Mouse (Mus musculus) forebrain, postnatal 0 days (tissue): ENCODE data around the gene Msi2. TPM values are rescaled to one million over a fixed set of nuclear protein-coding genes. Genes with fewer than 3 reads are reported as not detected.
A peak's percentile ranks its signal among the peaks of the same experiment; 100 is the strongest.

ENCODE experiments used
- ATAC-seq: fragments of 200-750 bp; cut with Nextera tagmentation; 2 replicates; pipeline ENCODE4 v1.8.0; 2017; ENCODE audit warnings: mild to moderate bottlenecking, moderate library complexity
- DNase-seq: peaks from one replicate; pipeline ENCODE4 v3.0.0-alpha.2; 2015
- H3K27ac ChIP-seq: fragments of 300-500 bp; sonication (generic); 2 replicates; pipeline ENCODE4 v1.5.1; 2014; ENCODE audit warnings: low read depth, mild to moderate bottlenecking, antibody characterized with exemption, low read length, moderate library complexity, mixed read lengths
- H3K27me3 ChIP-seq: fragments of 300-500 bp; sonication (generic); 2 replicates; pipeline ENCODE4 v1.6.1; 2014; ENCODE audit warnings: mild to moderate bottlenecking, low read length, mixed read lengths; ENCODE audit not compliant: insufficient read depth
- H3K36me3 ChIP-seq: fragments of 300-500 bp; sonication (generic); 2 replicates; pipeline ENCODE4 v1.6.1; 2014; ENCODE audit warnings: mild to moderate bottlenecking, moderate library complexity; ENCODE audit not compliant: insufficient read depth
- H3K4me1 ChIP-seq: fragments of 300-500 bp; sonication (generic); 2 replicates; pipeline ENCODE4 v1.6.1; 2014; ENCODE audit warnings: antibody characterized with exemption; ENCODE audit not compliant: insufficient read depth
- H3K4me2 ChIP-seq: fragments of 300-500 bp; sonication (generic); 2 replicates; pipeline ENCODE4 v1.6.1; 2014; ENCODE audit warnings: low read depth, mild to moderate bottlenecking, moderate library complexity
- H3K4me3 ChIP-seq: fragments of 300-500 bp; sonication (generic); 2 replicates; pipeline ENCODE4 v1.5.1; 2014; ENCODE audit warnings: low read depth, low read length, mixed read lengths
- H3K9ac ChIP-seq: fragments of 300-500 bp; sonication (generic); 2 replicates; pipeline ENCODE4 v1.6.1; 2014; ENCODE audit warnings: mild to moderate bottlenecking
- H3K9me3 ChIP-seq: fragments of 300-500 bp; sonication (generic); 2 replicates; pipeline ENCODE4 v1.6.1; 2016; ENCODE audit warnings: low read length
- CTCF ChIP-seq: sonication (generic); IDR thresholded peaks from 2 replicates; pipeline ENCODE4 v1.5.1; 2016; ENCODE audit warnings: antibody characterized with exemption, control low read depth, low read depth
- WGBS: fragments of 180-500 bp; shearing (Covaris S2); extraction: QIAGEN DNeasy Blood & Tissue Kit; methylation state at CpG from one replicate; pipeline ENCODE4 v1.1.7; 2014; 5-methylcytosine and 5-hydroxymethylcytosine counted together
- microRNA-seq, 2 experiments: library from miRNA; unstranded; fragments of <30 nt; microRNA quantifications; one replicate each; pipeline ENCODE4; 2016
- polyA plus RNA-seq: library from polyadenylated mRNA; unstranded; fragments of >200 nt; fragmentation: Nextera tagmentation; extraction: Ambion mirVana; gene quantifications from 2 replicates; pipeline ENCODE4 v1.2.1, GENCODE M21; 2015
- total RNA-seq: library from RNA; depleted of rRNA; stranded (reverse); fragments of >200 nt; gene quantifications from 2 replicates; pipeline ENCODE4 v1.2.3, GENCODE M21; 2014; rRNA removed

Msi2 gene
- total and polyA plus RNA-seq, 2 experiments from 2014 or later: 18.5 to 107 TPM

- ATAC-seq (peak; percentile 55; the same call in 1 of the 2 replicates), DNase-seq (peak; percentile 60)
- TF ChIP-seq CTCF: peak; percentile 79
- Histone ChIP-seq H3K9me3 (no peaks in the 10 kb centered on the region), H3K27ac (no peak overlapping the region), H3K27me3 (no peaks in the 10 kb centered on the region), H3K9ac (no peak overlapping the region), H3K36me3 (no peaks in the 10 kb centered on the region), H3K4me2 (no peak overlapping the region), H3K4me3 (no peak overlapping the region), H3K4me1 (no peaks in the 10 kb centered on the region)
- 38% methylated on average over 4 of the region's 4 CpGs for WGBS
These were observed 426.6 kb downstream of the Msi2 start for GRCm38 (mm10) chr11:88291688-88292087.

- Histone ChIP-seq H3K4me3 (no peak overlapping the region), H3K27me3 (no peaks in the 10 kb centered on the region), H3K27ac (no peak overlapping the region), H3K9me3 (no peaks in the 10 kb centered on the region), H3K36me3 (no peaks in the 10 kb centered on the region), H3K4me1 (no peaks in the 10 kb centered on the region), H3K9ac (no peak overlapping the region), H3K4me2 (no peak overlapping the region)
- TF ChIP-seq CTCF: no peak
- DNase-seq: no peak
- WGBS: 65% methylated on average over 4 of the region's 4 CpGs
- ATAC-seq: no peak
These were observed 427.1 kb downstream of the Msi2 start for GRCm38 (mm10) chr11:88291245-88291644.

Small RNA genes within 50 kb of the gene (microRNA-seq; reads per million reads assigned to microRNA genes)
- gene Mir378b: 0.12 to 0.39 reads per million in 2 experiments

Other genes with a start within 250 kb of the Msi2 start
- 53.2 and 60.7 TPM in 2 replicates for gene Akap1, start 146.1 kb upstream of the Msi2 start, total RNA-seq
- gene Akap1, start 146.1 kb upstream of the Msi2 start, polyA plus RNA-seq: 24.5 and 28.6 TPM in 2 replicates
- 27.5 and 28.9 TPM in 2 replicates for gene Scpep1, start 237.0 kb upstream of the Msi2 start, total RNA-seq
- gene Scpep1, start 237.0 kb upstream of the Msi2 start, polyA plus RNA-seq: 19.5 and 27.4 TPM in 2 replicates
- not detected in 2 replicates for gene Elobl, start 248.4 kb upstream of the Msi2 start, total RNA-seq
- gene Elobl, start 248.4 kb upstream of the Msi2 start, polyA plus RNA-seq: not detected in 2 replicates